Mouse (Mus musculus) liver, postnatal 0 days (tissue): Measurements from ENCODE around the gene Hnf1a.

Source experiments
- CTCF ChIP-seq: sonication (generic); IDR thresholded peaks from 2 replicates; pipeline ENCODE4 v1.5.1; 2016; ENCODE audit warnings: antibody characterized with exemption, low read depth
- EP300 ChIP-seq: IDR thresholded peaks from 2 replicates; pipeline ENCODE4 v1.6.1; 2016; ENCODE audit warnings: antibody characterized with exemption, low read depth, mild to moderate bottlenecking

GRCm38 (mm10) chr5:114933206-114933605 is 37.7 kb downstream of the Hnf1a start:
- TF ChIP-seq CTCF (no peak), EP300 (no peak)
